Mouse (Mus musculus) kidney, embryonic 14.5 days (tissue): ENCODE measurements at regions not wholly inside any gene's neighbourhood (a gene's known extent, or its start where the extent isn't known, plus 50 kb on each side); places are given as distances from the start of the nearest gene placed in this dataset.

Experiments
- ATAC-seq: fragments of 200-750 bp; cut with Nextera tagmentation; 2 replicates; pipeline ENCODE4 v1.8.0; 2017; ENCODE audit warnings: moderate number of reproducible peaks, mild to moderate bottlenecking, moderate TSS enrichment, moderate library complexity; ENCODE audit not compliant: low FRiP score, low TSS enrichment
- H3K27ac ChIP-seq: fragments of 300-500 bp; sonication (generic); 2 replicates; pipeline ENCODE4 v1.5.1; 2014; ENCODE audit warnings: low read depth, mild to moderate bottlenecking, low read length, moderate library complexity, mixed read lengths
- H3K27me3 ChIP-seq: fragments of 300-500 bp; sonication (generic); 2 replicates; pipeline ENCODE4 v1.6.1; 2014; ENCODE audit warnings: mild to moderate bottlenecking, low read length; ENCODE audit not compliant: control insufficient read depth, insufficient read depth
- H3K36me3 ChIP-seq: fragments of 300-500 bp; sonication (generic); 2 replicates; pipeline ENCODE4 v1.6.1; 2014; ENCODE audit warnings: low read length, mixed read lengths; ENCODE audit not compliant: control insufficient read depth, insufficient read depth
- H3K4me1 ChIP-seq: fragments of 300-500 bp; sonication (generic); 2 replicates; pipeline ENCODE4 v1.6.1; 2014; ENCODE audit warnings: low read length, mixed read lengths; ENCODE audit not compliant: control insufficient read depth, insufficient read depth
- H3K4me2 ChIP-seq: fragments of 300-500 bp; sonication (generic); replicated peaks from 2 replicates; pipeline ENCODE4 v1.6.1; 2014; ENCODE audit warnings: low read depth, mild to moderate bottlenecking, low read length
- H3K4me3 ChIP-seq: fragments of 300-500 bp; sonication (generic); 2 replicates; pipeline ENCODE4 v1.5.1; 2014; ENCODE audit warnings: mild to moderate bottlenecking, low read length
- H3K9ac ChIP-seq: fragments of 300-500 bp; sonication (generic); 2 replicates; pipeline ENCODE4 v1.6.1; 2014; ENCODE audit warnings: low read depth, mild to moderate bottlenecking, low read length, moderate library complexity
- H3K9me3 ChIP-seq: fragments of 300-500 bp; sonication (generic); 2 replicates; pipeline ENCODE4 v1.6.1; 2016; ENCODE audit warnings: low read length; ENCODE audit not compliant: control insufficient read depth
- WGBS: fragments of 180-500 bp; shearing (Covaris S2); extraction: QIAGEN DNeasy Blood & Tissue Kit; methylation state at CpG from one replicate; pipeline ENCODE4 v1.1.7; 2014; 5-methylcytosine and 5-hydroxymethylcytosine counted together
- microRNA-seq: library from miRNA; unstranded; fragments of <30 nt; microRNA quantifications from one replicate; pipeline ENCODE4, GENCODE M21; 2016

DNA sequence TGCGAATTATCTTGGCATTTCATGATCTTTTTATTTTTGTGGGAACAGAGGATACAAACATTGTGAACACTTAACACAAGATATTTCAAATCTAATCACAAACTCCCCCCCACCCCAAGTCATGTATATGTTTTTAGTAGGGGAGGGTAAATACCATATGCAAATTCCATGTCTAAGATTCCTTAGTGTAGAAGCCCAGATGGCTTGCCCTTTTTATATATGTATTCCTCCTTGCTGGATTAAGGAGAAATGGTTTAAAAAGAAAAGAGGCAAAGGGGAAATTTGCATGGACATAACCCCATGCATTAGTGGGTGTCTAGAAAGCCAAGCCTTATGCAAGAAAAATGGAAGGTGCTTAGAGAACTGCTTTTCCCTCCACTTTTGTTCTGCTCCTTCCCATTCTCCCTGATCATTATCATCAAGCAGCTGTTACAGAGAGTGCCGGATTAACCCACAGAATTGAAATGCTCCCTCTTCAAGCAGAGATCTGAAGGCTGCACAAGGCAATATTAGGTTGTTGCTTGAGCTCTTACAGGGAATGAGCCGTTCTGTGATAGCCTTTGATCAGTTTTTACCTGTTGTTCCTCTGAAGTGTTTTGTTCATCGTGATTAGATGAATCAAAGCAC is 979.5 kb downstream of the Stpg2 start:
- H3K27ac ChIP-seq, result no peak overlapping the region
- WGBS, result 53% methylated on average over 4 of the region's 4 CpGs
- H3K9me3 ChIP-seq, result no peaks in the 10 kb centered on the region
- no peaks in the 10 kb centered on the region for H3K27me3 ChIP-seq
- no peak overlapping the region for H3K9ac ChIP-seq
- H3K4me2 ChIP-seq, result no peak overlapping the region
- no peak overlapping the region for H3K4me3 ChIP-seq
- H3K36me3 ChIP-seq, result no peaks in the 10 kb centered on the region
- no peaks in the 10 kb centered on the region for H3K4me1 ChIP-seq
- no peak for ATAC-seq

DNA sequence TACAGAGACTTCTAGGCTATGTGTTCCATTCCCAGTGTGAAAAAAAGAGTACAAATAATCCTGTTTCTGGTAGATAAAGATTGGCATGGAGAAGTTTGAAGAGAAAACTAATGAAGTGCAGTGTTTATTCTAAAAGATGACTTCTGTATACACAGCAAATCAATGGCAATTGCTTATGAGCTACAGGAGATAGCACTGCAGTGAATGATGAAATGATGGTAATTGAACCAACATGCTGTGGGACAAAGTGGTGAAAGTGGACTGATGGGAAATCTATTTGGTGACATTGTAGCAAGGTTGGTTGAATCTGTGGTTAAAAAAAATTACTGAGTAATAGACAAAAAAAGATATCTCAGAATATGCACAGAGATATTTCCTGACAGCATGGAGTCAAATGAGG is 1000.4 kb downstream of the Stpg2 start:
- Histone ChIP-seq H3K4me2 (no peak overlapping the region), H3K36me3 (no peaks in the 10 kb centered on the region), H3K27ac (no peak overlapping the region), H3K9ac (no peak overlapping the region), H3K9me3 (no peaks in the 10 kb centered on the region), H3K27me3 (no peaks in the 10 kb centered on the region), H3K4me3 (no peak overlapping the region), H3K4me1 (no peaks in the 10 kb centered on the region)
- ATAC-seq, result no peak

DNA sequence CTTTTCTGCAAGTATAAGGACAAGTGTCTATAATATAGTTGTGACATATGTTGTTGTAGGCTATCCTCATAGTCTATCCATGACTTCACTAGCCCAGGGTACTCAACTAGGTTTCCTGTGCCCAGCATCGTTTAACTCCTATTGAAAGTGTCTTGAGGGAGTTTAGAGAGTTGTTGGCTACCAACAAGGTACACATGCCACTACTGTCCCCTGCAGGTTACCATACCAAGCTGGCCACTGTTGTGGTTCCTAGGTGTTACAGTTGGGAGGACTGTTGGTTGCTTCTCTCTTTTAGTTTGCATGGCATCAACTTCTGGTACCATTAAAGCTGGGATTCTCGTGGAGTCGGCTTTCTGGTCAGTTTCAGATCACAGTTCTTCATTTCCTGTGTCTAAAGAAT is 990.7 kb downstream of the Pdha2 start:
- no peaks in the 10 kb centered on the region for H3K9me3 ChIP-seq
- H3K27me3 ChIP-seq, result no peaks in the 10 kb centered on the region
- H3K4me3 ChIP-seq, result no peak overlapping the region
- H3K36me3 ChIP-seq, result no peaks in the 10 kb centered on the region
- H3K9ac ChIP-seq, result no peak overlapping the region
- no peak overlapping the region for H3K27ac ChIP-seq
- H3K4me1 ChIP-seq, result no peaks in the 10 kb centered on the region
- 85% methylated on average over 3 of the region's 3 CpGs for WGBS
- no peak overlapping the region for H3K4me2 ChIP-seq
- no peak for ATAC-seq

DNA sequence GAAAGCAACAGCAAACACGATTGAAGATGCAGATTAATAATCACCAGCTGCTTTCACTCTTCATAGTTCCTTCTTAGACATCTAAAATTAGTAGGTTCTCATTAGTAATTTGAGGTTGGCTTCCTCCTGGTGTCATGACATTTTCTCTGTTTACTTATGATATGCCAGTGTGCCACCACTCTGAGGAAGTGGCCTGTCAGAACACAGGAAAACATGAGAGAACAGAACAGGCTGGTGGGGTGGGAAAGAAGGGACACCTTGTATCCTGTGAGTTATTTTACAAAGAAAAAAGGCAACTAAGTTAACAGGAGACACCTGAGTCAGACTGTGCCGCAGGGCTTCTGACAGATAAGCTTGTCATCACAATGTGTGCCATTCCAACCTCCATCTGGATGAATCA is 981.4 kb downstream of the Pdha2 start:
- Histone ChIP-seq H3K36me3 (no peaks in the 10 kb centered on the region), H3K4me1 (no peaks in the 10 kb centered on the region), H3K4me3 (no peak overlapping the region), H3K9ac (no peak overlapping the region), H3K4me2 (no peak overlapping the region), H3K9me3 (no peaks in the 10 kb centered on the region), H3K27me3 (no peaks in the 10 kb centered on the region), H3K27ac (no peak overlapping the region)
- WGBS, result 75% methylated on average over 2 of the region's 2 CpGs
- ATAC-seq, result no peak

DNA sequence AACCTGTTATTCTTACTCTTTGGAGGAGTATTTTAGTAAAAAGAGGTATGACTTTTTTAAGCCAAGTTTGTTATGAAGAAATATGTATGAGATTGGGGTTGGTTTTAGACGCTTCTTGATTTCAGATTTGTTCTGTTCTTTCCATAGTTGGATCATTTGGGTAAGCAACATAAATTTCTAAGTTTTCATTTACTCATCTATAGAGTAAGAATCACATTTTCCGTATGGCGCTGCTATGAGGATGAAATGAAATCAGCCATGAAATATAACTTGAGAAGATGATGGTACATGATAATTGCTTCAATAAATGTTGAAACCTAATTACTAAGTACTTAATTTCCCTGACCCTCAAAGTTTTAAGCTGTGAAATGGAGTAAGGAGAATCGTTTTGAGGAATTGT is 979.0 kb downstream of the Pdha2 start:
- Histone ChIP-seq H3K4me1 (no peaks in the 10 kb centered on the region), H3K36me3 (no peaks in the 10 kb centered on the region), H3K9me3 (no peaks in the 10 kb centered on the region), H3K27ac (no peak overlapping the region), H3K4me2 (no peak overlapping the region), H3K27me3 (no peaks in the 10 kb centered on the region), H3K4me3 (no peak overlapping the region), H3K9ac (no peak overlapping the region)
- WGBS, result 84% methylated on average over 4 of the region's 4 CpGs
- ATAC-seq, result no peak

DNA sequence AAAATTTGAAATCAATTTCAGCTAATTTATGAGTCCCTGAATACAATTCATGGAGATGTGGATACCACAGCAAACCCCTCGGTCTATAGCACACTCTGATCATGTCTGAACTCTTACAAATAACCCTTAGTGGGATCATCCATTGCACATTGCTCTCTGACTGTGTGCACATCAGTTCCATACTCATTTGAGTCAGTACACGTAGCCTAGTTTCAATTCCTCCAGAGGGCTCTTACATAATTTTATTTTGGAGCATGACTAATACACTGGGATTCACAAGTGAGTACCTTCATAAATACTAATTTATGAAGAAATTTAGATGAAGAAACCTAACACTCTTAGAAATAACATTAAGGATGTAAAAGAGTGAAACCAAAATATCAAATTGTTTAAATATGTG is 978.3 kb downstream of the Pdha2 start:
- Histone ChIP-seq H3K4me1 (no peaks in the 10 kb centered on the region), H3K27ac (no peak overlapping the region), H3K4me3 (no peak overlapping the region), H3K4me2 (no peak overlapping the region), H3K27me3 (no peaks in the 10 kb centered on the region), H3K9ac (no peak overlapping the region), H3K36me3 (no peaks in the 10 kb centered on the region), H3K9me3 (no peaks in the 10 kb centered on the region)
- 74% methylated on average over 2 of the region's 2 CpGs for WGBS
- ATAC-seq, result no peak

DNA sequence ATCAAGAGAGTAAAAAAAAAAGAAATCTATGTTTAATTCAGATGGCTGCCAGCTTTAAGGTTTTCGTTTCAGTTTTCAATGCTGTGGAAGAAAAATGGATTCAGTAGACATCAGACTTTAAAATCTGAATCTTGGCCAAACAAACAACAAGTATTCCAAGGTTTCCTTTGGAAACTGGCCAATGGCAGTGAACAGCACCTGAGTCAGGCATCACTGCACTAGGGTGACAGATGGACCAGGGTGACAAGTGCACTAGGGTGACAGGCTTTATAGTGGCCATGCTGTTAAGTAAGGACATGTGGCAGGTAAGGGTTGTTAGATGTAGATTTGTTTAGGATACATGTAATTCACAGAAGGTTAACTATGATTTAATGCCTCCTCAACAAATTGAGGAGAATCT is 972.9 kb downstream of the Pdha2 start:
- ATAC-seq, result no peak
- WGBS, result 69% methylated on average over 1 of the region's 1 CpGs
- Histone ChIP-seq H3K4me1 (no peaks in the 10 kb centered on the region), H3K9me3 (no peaks in the 10 kb centered on the region), H3K4me2 (no peak overlapping the region), H3K27me3 (no peaks in the 10 kb centered on the region), H3K27ac (no peak overlapping the region), H3K9ac (no peak overlapping the region), H3K4me3 (no peak overlapping the region), H3K36me3 (no peaks in the 10 kb centered on the region)

Small RNA genes in the stretch of these regions (microRNA-seq; reads per million reads assigned to microRNA genes)
- gene Mir7j, result 223 reads per million, percentile 65 among the genes with 10 or more reads in this experiment
